Mouse (Mus musculus) layer of hippocampus, adult 2 months (tissue): ENCODE measurements around the gene Sgk2. TPM values are rescaled to one million over a fixed set of nuclear protein-coding genes. Genes with fewer than 3 reads are reported as not detected.
"Not testable (repeated sequence)": the region's sequence is repeated elsewhere in the genome, so short reads cannot be mapped to it uniquely, and the experiment has no call there.

Experiments used
- DNase-seq, 2 experiments: peaks; one replicate each; pipeline ENCODE4 v3.0.0; 2022; ENCODE audit warnings: low spot score in 2 of 2
- H3K27ac ChIP-seq: fragments of 200-600 bp; 2 replicates; pipeline ENCODE4 v1.8.1; 2022
- H3K4me3 ChIP-seq: fragments of 200-600 bp; 2 replicates; pipeline ENCODE4 v1.8.1; 2022; ENCODE audit warnings: mild to moderate bottlenecking
- CTCF ChIP-seq: fragments of 200-600 bp; conservative IDR thresholded peaks from 2 replicates; pipeline ENCODE4 v1.8.1; 2022; ENCODE audit warnings: antibody characterized with exemption, mild to moderate bottlenecking, moderate library complexity
- total RNA-seq, 2 experiments: library from RNA; stranded (reverse); gene quantifications; 2 replicates each; pipeline ENCODE4 v1.2.3; 2021

The Sgk2 gene
- total RNA-seq, 2 experiments from 2014 or later = 0.54 to 0.97 TPM

- H3K4me3 ChIP-seq = peak overlapping the region; percentile 53
- no peak for TF ChIP-seq CTCF
- DNase-seq = no peak
- no peak overlapping the region for H3K27ac ChIP-seq
These were observed 67.9 kb downstream of the Sgk2 start for GRCm38 (mm10) chr2:163054891-163055494.

- no peak overlapping the region for H3K4me3 ChIP-seq
These were observed 68.6 kb downstream of the Sgk2 start for GRCm38 (mm10) chr2:163055715-163056114.

GRCm38 (mm10) chr2:163056584-163056983 lies 69.5 kb downstream of the Sgk2 start:
- no peak for DNase-seq
- Histone ChIP-seq H3K4me3 (no peak overlapping the region), H3K27ac (no peak overlapping the region)
- TF ChIP-seq CTCF = no peak

More at GRCm38 (mm10) chr2:163055715-163056114, 68.6 kb downstream of the Sgk2 start:
- H3K27ac ChIP-seq = no peak overlapping the region
- DNase-seq = no peak
- no peak for TF ChIP-seq CTCF

- not testable (repeated sequence) for H3K4me3 ChIP-seq, DNase-seq, H3K27ac ChIP-seq
These were observed 71.9 kb downstream of the Sgk2 start for GRCm38 (mm10) chr2:163058981-163059380.

- Histone ChIP-seq H3K4me3 (no peak overlapping the region), H3K27ac (no peak overlapping the region)
- no peak for DNase-seq
- TF ChIP-seq CTCF = no peak
These were observed 73.5 kb downstream of the Sgk2 start for GRCm38 (mm10) chr2:163060630-163061029.

- Histone ChIP-seq H3K27ac (no peak overlapping the region), H3K4me3 (no peak overlapping the region)
- no peak for TF ChIP-seq CTCF
- no peak for DNase-seq
These were observed 74.3 kb downstream of the Sgk2 start for GRCm38 (mm10) chr2:163061203-163062118.

GRCm38 (mm10) chr2:163062119-163062508 lies 75.0 kb downstream of the Sgk2 start:
- TF ChIP-seq CTCF = no peak
- no peak for DNase-seq
- H3K4me3 ChIP-seq = no peak overlapping the region
- H3K27ac ChIP-seq = no peak overlapping the region

Other genes with a start within 250 kb of the Sgk2 start
- gene Srsf6, start 55.8 kb upstream of the Sgk2 start, total RNA-seq = 100 to 1,000 TPM; 106 to 113 TPM
- 10 to 100 TPM; 10.1 to 14.0 TPM for gene L3mbtl1, start 43.9 kb upstream of the Sgk2 start, total RNA-seq
- gene Ift52, start 30.0 kb downstream of the Sgk2 start, total RNA-seq = 10 to 100 TPM; 28.4 to 31.3 TPM
- gene Mybl2, start 67.4 kb downstream of the Sgk2 start, total RNA-seq = 1 to 10 TPM; 1.8 to 2.6 TPM
- gene Gtsf1l, start 100.5 kb downstream of the Sgk2 start, total RNA-seq = not detected
- 10 to 100 TPM; 20.8 to 21.3 TPM for gene Tox2, start 215.8 kb downstream of the Sgk2 start, total RNA-seq